Mouse (Mus musculus) frontal cortex, adult (tissue): Measurements from ENCODE around the gene Srgap3.

Source experiments
- ATAC-seq: cut with Nextera tagmentation; 2 replicates; pipeline ENCODE4 v1.9.2; 2017; ENCODE audit warnings: mild to moderate bottlenecking, moderate library complexity, mixed read lengths; ENCODE audit not compliant: low TSS enrichment

Gene Srgap3

DNA sequence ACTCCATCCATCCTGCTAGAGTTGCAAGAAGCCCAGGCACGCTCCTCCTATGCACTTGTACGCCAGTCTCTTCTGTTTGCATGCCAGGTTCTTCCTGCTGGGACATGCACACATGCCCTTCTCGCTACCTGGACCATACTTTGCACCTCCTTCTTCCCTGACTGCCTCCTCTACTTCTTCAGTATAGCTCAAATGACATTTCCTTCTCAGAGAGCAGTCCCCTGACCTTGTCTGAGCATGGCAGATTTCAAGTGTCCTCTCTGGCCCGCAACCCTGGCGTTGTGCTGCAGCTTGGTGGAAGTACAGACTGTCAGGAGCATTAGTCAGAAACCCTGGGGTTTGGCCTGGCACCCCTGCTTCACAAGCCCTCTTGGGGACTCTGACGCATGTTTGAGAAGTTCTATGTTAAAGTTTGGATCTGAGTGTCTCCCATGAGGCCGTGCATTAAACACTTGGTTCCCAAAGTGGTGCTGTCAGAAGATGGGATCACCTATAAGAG, 128.6 kb downstream of the Srgap3 start:
- ATAC-seq, result no peak

DNA sequence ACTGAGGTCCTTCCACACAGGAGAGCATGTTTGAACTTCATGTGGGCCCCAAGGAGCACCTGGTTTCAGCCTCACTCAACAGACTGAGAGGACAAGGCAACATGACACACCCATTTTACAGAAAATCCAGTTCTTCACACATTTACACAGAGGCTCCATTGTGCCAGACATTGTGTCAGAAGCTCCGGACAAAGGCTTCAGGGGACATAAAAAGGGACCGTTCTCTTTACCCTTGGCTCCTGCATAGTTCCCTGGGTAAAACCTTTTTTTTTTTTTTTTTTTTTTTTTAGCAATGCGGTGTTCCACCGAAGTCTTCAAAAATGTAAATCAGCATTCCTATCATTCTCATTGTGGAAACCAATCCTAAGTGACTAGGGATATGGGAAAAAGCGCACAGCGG, 131.5 kb downstream of the Srgap3 start:
- ATAC-seq, result no peak

DNA sequence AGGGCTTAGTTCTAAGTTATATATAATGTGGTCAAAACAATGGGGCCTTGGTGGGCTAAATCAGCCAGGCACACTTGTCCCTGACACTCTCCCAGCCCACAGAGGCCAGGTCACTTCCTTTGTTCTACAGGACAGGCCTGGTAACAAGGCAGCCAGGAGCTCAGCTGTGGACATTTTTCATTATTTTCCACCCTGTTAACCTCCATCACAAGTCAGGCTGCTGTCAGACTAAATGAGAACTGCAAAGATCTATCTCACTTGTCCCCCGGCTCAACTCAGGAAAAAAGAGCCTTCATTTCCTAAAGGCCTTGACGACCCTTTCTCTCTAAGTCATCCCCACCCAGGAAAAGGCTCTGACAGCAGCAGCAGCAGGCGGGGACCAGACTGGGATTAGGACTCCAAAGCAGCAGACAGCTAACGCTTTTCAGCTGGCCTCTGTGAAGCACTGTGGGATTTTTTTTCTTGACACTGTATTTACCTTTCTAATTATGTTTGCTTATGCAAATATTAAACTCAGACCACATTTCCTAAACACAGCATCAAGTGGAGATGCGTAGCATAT, 132.5 kb downstream of the Srgap3 start:
- no peak for ATAC-seq

DNA sequence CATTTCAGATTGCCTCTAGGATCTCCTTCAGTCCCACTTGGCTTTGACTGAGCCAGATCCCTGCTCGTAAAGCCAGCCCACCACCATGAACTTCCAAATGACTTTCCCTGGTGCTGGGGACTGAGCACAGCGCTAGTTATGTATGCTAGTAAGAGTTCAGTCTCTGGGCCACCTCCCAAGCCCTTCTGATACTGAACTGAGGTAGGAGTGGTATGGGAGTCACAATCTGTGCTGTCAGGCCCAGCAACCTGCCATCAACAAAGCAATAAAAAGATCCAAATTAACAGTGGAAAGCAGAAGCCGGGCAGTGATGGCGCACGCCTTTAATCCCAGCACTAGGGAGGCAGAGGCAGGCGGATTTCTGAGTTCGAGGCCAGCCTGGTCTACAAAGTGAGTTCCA, 134.2 kb downstream of the Srgap3 start:
- ATAC-seq, result no peak

DNA sequence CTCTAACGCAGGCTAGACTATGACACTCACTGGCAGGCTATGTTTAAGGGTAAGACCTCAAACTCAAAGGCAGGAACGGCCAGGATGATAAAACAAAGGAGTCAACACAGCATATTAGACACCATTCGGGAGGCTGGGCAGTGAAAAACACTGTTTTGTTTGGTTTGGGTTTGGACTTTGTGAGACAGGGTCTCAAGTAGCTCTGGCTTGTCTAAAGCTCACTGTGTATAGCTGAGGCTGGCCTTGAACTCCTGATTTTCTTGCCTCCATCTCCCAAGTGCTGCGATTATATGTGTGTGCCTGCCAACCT, 136.6 kb downstream of the Srgap3 start:
- ATAC-seq, result no peak

DNA sequence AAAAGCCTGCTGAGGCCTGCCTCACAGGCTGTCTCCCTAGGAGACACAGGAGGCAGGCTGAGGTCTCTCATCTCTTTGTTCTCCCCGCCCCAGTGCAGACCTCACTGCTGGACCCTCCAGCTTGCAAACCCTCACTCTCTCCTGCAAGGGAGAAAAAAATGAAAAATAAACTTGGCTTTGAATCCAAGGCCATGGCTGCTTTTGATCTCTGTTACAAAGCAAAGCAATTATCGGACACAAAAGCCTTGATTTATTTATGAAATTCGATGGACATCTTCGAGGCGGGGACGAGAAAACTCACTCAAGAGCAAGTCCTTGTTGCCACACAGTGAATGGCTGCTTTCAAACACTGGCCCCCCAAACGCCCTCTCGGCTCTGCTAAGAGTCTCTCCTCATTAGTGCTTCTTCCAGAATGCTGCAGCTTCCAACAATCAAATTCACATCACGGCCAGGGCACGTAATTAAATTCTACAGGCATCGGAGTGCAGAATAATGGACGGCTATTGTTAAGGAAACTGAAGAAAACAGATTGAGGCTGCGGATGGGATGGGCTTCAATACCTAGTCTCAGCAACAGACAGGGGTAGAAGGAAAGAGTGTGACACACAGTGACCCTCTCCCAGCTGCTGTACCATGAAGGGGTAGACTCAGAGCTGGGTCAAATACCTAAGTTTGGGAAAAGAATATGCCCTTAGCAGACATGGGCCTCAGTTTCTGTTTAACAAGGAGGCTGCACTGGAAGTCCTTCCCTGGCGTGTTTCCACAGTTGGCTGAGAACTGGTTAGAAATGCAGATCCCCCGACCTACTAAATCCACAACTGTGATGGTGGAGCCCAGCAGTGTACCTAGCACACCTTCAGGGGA, 137.2 kb downstream of the Srgap3 start:
- ATAC-seq, result peak; percentile 58

DNA sequence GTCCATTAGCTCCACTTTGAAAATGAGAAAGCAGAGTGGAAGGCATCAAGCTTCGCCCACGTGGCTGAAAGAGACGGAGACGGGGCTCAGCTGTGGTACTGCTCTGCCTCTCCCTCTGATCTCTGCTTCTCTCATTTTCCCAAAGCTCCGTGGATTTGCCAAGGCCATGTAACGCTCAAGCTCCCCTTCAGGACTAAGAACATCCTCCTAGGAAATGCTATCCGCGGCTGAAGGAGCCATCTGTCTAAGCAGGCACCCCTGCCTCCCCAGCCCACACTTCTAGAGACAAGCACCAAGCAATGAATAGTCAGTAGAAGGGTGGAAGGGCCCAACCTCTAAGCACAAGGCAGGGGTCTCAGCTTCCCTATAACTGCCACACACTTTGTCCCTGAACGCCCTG, 138.3 kb downstream of the Srgap3 start:
- peak; percentile 58 for ATAC-seq

DNA sequence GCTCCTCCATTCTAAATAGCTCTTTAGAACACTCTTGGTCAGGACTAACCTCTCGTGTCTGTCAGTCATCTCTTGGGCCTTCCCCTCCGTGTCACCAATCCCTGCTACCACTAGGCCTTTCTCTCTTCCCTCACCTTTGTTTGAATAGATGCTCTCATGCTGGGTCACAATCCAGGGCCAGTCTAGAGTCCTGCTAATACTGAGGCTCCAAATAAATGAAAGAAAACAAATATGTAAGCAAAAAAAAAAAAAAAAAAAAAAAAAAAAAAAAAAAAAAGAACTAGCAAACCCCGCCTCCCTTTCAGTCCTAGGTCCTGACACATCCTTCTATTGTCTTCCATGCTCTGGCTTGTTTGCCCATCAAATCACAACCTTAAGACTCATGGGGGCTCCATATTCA, 145.1 kb downstream of the Srgap3 start:
- ATAC-seq, result no peak

DNA sequence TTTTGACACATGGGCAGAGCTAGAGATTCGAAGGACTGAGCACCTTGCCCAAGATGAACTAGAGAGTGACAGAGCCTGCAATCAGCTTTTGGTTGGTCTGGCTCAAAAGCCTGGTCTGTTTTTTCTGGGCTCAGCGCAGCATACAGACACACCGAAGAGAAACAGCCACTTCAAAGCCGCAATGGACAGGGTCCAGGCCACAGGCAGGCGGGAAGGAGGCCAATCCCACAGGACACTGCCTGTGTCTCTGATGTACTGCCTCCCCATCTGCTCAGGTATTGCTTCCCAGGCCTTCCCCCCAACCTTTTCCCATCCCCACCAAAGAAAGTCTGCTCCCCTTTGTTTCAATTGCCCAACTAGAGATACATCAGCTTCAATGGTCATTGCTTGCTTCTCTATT, 148.7 kb downstream of the Srgap3 start:
- ATAC-seq, result no peak

DNA sequence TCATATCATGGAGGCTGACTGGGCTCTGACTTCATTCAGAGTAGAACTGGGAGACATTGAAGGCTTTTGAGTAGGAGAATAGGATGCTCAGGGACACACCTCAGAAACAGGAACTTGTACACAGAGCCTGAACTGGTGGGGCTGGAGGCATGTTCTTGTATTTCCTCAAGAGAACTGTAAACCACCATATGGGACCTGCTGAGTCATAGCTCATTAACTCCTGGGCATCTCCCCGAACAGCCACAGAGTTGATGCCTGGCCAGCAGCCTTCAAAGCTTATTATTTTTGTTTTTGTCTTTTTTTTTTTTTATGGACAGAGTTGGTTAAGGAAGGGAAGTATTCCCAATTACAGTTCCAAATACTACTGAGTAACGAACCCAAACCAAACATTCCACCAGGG, 150.5 kb downstream of the Srgap3 start:
- no peak for ATAC-seq

DNA sequence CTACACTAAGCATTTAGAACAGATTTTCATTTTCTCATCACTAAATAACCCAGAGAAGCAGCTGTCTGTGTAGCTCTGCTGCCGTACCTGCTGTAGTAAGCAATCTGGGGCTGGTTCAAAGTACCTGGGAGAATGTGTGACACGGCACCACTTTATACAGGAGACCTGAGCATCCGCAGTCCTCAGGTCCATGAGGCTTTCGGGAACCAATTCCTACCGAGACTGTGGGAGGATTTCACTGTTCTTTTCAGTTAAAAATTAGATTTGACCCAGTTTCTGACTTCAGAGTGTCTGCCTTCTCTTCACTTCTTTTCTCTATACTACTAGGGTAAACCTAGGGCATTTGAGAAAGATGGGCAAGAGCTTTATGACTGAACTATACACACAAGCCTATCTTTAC, 153.2 kb downstream of the Srgap3 start:
- peak; percentile 66 for ATAC-seq

DNA sequence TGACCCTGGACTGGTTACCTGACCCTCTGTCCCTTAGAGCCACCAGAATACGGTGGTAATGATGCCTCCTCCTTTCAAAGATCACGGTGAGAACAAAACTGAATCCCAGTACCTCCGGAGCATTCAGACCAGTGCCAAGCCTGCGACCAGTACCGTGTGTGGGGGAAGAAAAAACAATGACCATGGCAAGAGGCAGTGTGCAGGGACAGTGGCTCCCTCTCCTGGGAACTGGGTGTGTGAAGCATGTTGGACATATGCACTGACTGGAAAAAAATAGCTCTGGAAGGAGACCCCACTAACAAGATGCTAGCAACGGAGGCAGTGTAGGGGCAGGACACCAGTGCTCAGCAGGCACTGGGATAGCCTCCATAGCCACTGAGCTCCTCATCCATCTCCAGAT, 157.2 kb downstream of the Srgap3 start:
- no peak for ATAC-seq

DNA sequence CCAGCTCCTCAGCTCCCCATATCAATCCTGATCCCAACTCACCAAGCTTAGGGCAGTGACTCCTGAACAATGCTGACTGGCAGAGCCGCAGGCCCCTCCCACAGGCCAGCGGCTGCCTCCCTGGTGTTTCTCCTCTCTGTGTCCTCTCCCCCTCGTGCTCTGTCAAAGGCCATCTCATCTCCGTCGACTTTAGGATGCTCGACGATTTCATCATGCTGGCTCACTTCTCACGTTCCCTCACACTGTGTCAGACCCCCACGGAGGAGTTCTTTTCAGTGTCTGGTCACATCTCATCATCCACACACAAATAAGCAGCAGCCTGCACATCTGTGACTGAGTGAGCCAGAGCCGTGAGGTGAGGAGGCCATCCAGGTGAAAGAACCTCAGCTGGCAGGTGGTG, 158.4 kb downstream of the Srgap3 start:
- ATAC-seq, result no peak

DNA sequence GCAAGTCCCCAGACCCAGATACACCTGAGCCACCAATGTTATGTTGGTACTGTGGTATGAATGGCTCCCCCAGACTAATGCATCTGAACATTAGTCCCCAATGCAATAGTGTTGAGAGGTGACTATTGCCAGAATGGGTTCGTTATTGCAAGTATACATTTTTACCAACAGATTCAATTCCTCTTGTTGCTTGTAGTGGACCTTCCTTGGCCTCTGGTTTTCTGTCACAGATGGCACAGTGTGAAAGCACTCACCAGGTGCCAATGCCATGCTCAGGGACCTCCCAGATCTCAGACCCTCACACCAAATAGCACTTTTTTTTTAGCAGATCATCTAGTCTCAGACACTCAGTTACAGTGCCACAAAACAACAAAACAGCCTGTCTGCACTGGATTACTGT, 158.9 kb downstream of the Srgap3 start:
- no peak for ATAC-seq

DNA sequence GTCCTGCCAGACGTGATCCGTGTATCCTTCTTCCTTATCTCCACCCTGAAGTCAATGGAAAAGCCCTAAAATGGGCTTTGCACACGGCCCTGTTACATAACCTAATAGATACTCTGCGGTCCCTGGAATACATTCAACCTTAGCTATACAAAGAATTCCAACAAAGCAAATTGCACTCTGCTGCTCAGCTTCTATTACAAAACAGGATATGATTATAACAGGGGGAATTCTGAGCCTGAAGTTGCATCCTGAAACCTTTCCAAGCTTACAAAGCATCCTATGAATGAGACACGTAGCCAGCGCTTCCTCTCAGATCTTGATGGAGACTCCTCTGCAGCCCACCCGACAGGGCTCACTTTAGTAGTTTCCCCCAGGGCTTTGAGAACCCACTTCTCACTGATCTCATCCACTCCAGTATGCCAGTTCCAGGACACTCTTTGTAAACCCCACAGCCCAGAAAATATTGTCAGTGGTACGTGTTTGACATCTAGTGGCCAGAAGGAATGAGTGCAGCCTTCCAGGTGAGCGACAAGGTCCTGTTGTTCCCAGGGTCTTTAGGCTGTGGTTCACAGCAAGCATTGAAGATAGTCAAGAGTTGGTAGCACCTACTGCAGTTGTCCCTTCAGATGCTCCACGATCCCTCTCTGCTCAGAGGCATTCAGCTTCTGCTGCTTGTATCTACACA, 165.5 kb downstream of the Srgap3 start:
- ATAC-seq, result peak; percentile 7; the same call in 1 of the 2 replicates

DNA sequence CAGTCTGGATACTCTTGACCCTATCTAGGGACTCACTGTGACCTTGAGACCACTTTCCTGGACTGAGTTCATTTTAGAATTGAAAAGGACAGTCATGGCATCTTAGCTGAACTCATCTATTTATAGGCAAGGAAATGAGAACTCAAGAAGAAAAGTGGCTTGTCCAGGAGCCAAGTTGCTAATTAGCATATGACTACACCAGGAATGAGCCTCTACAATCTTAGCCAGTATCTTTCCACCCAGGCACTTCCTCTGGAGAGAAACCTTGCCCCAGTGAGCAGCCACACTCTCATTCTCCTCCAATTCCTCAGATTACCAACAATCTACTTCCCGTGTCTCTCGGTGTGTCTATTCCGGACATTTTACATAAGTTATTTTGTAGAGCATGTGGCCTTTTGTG, 168.9 kb downstream of the Srgap3 start:
- peak; percentile 84 for ATAC-seq

DNA sequence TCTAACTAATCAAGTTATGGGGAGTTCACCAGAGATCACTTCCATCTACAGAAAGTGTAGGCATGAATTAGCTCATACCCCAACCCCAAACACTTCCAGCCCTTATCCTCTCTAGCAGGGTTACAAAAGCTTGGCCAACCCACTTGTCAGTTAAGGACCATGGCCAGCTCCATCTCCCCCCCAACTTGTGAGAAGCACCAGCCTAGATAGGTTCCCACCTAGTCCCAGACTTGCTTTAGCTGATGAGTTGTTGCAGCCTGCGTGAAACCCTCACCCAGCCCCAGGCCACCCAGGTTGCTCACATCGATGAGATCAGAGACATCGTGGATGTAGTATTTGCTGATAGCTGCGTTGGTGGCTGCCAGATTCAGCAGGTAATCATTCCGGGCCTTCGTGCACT, 170.3 kb downstream of the Srgap3 start:
- ATAC-seq, result no peak

DNA sequence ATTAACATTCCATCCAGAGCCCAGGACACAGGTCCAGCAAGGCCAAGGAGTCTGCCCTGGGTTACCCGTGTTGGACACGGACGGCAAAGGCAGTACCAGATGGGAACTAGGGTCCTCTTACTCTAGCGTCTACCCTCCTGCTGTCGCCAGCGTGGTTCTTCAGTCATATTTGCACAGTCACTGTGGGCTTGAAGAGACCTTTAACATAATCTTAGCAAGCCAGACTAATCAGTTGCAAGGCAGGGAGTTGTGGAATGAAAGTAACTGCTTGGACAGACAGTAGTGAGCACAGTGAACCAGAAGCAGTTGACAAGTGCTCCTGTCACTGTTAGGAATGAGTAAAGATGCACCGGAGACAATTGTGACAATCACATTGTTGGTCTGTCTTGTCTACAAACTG, 173.3 kb downstream of the Srgap3 start:
- no peak for ATAC-seq

DNA sequence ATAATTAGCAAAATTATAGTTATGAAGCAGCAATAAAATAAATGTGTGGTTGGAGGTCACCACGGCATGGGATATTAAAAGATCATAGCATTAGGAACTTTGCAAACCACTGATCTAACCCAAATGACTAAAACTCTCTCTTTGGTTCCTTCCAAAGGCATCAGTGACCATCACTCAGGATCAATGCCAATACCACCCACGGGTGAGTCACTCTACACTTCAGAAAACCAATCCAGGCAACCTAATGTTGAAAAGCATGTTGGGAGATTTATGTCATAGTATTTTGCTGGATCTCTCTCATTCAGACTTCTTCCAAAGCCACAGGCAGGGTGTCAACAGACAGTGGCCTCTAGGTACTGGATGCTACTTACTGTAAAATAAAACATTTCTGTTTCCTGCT, 176.1 kb downstream of the Srgap3 start:
- no peak for ATAC-seq

DNA sequence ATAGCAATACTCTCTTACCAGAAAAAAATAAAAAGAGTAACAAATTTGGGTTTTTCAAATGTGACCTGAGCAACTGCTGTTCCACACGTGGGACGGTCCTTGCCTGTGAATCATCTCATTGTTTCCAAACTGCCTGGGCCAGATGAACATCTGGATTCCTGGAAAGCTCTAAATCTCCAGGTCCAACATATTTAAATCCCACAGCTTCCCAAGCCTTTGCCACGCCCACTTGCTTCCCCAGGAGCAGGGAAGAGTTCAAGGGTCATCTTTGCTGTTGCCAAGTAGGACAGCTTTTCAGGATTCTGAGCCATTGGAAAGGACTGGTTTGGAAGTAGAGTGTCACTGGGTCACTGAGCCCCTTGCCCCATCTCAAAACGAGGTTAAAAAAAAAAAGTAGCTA, 188.5 kb downstream of the Srgap3 start:
- ATAC-seq, result no peak

DNA sequence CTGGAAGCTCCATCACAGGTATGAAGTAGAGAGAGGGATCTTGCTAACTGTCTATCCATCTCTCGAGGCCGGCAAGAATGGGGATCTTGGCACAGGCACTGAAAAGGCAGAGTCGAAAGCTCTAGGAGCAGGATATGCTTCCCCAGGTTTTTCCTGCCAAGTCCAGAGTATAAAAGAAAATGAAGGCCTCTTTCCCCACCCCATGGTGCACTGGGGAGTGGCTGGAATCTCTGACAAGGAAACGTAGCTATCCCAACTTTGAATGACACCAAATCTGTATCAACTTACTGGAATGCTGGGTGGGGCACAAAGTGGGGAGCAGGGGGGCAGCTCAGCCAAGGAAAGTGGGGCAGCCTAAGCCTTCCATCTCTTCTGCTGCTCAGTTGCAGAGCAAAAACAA, 190.2 kb downstream of the Srgap3 start:
- ATAC-seq, result peak; percentile 28; the same call in 1 of the 2 replicates

DNA sequence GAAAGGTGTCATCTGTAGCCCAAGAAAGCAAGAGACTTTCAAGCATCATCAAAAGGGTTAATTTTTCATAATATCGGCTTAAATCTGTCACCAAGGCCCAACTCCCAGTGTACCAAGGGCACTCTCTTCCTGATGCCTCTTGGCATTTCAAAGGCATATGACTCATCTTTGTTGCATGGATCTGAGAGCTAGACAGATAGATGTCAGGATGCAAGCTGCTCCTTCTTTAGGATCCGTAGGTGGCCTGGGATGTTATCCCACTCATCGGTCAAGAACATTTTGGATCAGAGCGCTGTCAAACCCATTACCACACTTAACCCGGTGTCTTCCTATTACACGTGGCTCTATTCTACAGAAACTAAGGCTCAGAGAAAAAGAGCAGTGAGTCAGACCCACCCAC, 192.1 kb downstream of the Srgap3 start:
- ATAC-seq, result peak; percentile 17; the same call in 1 of the 2 replicates

DNA sequence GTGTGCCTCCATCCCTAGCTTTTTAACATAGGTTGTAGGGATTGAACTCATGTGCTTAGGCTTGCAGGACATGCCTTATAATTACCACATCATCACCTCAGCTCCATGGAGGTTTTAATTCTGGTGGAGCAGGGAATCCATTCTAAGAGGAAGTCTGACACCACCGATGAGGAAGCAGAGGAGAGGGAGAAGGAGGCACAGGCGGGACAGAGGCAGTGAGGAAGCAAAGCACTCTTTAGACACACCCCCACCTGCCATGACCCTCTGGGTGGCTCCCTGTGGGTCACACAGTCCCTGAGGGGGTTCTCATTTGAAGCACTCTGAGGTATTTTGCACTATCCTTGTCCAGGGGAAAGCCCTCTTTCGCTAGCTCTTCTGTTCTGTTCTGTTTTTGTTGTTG, 194.5 kb downstream of the Srgap3 start:
- ATAC-seq, result no peak
